Mouse (Mus musculus) midbrain, embryonic 11.5 days (tissue): ENCODE results near the gene Cyp4x1. TPM values are rescaled to one million over a fixed set of nuclear protein-coding genes. Genes with fewer than 3 reads are reported as not detected.

Source experiments
- ATAC-seq: fragments of 200-750 bp; cut with Nextera tagmentation; 2 replicates; pipeline ENCODE4 v1.8.0; 2017; ENCODE audit warnings: moderate TSS enrichment, moderate library complexity; ENCODE audit not compliant: low FRiP score
- DNase-seq: peaks from one replicate; pipeline ENCODE4 v3.0.0; 2015; ENCODE audit warnings: low spot score; ENCODE audit errors: missing footprints
- H3K27ac ChIP-seq: fragments of 300-500 bp; sonication (generic); 2 replicates; pipeline ENCODE4 v1.5.1; 2014; ENCODE audit warnings: low read depth, low read length
- H3K27me3 ChIP-seq: fragments of 300-500 bp; sonication (generic); 2 replicates; pipeline ENCODE4 v1.6.1; 2014; ENCODE audit warnings: mild to moderate bottlenecking, low read length, moderate library complexity, mixed read lengths; ENCODE audit not compliant: control insufficient read depth, insufficient read depth
- H3K36me3 ChIP-seq: fragments of 300-500 bp; sonication (generic); 2 replicates; pipeline ENCODE4 v1.6.1; 2014; ENCODE audit warnings: mild to moderate bottlenecking, low read length, moderate library complexity, mixed read lengths; ENCODE audit not compliant: control insufficient read depth, insufficient read depth
- H3K4me1 ChIP-seq: fragments of 300-500 bp; sonication (generic); 2 replicates; pipeline ENCODE4 v1.6.1; 2014; ENCODE audit warnings: low read length; ENCODE audit not compliant: control insufficient read depth, insufficient read depth
- H3K4me2 ChIP-seq: fragments of 300-500 bp; sonication (generic); 2 replicates; pipeline ENCODE4 v1.6.1; 2014; ENCODE audit warnings: mild to moderate bottlenecking, moderate library complexity
- H3K4me3 ChIP-seq: fragments of 300-500 bp; sonication (generic); 2 replicates; pipeline ENCODE4 v1.5.1; 2014; ENCODE audit warnings: low read depth, low read length
- H3K9ac ChIP-seq: fragments of 300-500 bp; sonication (generic); 2 replicates; pipeline ENCODE4 v1.6.1; 2014; ENCODE audit warnings: low read length
- H3K9me3 ChIP-seq: fragments of 300-500 bp; sonication (generic); 2 replicates; pipeline ENCODE4 v1.6.1; 2016; ENCODE audit warnings: low read length; ENCODE audit not compliant: control insufficient read depth
- WGBS: fragments of 180-500 bp; shearing (Covaris S2); extraction: QIAGEN DNeasy Blood & Tissue Kit; methylation state at CpG from one replicate; pipeline ENCODE4 v1.1.7; 2014; 5-methylcytosine and 5-hydroxymethylcytosine counted together
- polyA plus RNA-seq: library from polyadenylated mRNA; unstranded; fragments of >200 nt; fragmentation: Nextera tagmentation; extraction: Ambion mirVana; gene quantifications from 2 replicates; pipeline ENCODE4 v1.2.1, GENCODE M21; 2014

Cyp4x1 gene
- polyA plus RNA-seq, 1 experiment from 2014 or later = 1.4 TPM

DNA sequence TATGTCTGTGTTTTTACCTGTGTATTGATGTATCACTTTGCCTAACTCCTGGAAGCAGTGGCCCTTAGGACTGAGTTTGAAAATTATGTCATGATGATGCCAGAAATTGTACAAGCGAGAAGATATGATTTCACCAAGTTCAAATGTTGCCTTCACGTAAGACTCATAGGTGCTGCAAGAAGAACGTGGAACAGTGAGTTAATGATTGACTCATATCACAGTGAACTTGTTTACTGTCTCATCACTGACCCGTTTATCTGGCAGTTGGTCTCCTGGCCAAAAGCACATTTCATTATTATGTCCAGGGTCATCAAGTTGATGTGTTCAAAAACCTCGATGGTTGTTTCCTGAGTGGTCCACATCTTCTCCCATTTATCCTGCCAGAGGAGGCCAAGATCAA, 12.5 kb downstream of the Cyp4x1 start:
- no peak overlapping the region for H3K9ac ChIP-seq
- H3K9me3 ChIP-seq = no peaks in the 10 kb centered on the region
- no peaks in the 10 kb centered on the region for H3K36me3 ChIP-seq
- no peak overlapping the region for H3K4me3 ChIP-seq
- H3K4me1 ChIP-seq = no peaks in the 10 kb centered on the region
- WGBS = 84% methylated on average over 5 of the region's 5 CpGs
- no peaks in the 10 kb centered on the region for H3K27me3 ChIP-seq
- no peak overlapping the region for H3K4me2 ChIP-seq
- no peak overlapping the region for H3K27ac ChIP-seq
- no peak for DNase-seq
- no peak for ATAC-seq

DNA sequence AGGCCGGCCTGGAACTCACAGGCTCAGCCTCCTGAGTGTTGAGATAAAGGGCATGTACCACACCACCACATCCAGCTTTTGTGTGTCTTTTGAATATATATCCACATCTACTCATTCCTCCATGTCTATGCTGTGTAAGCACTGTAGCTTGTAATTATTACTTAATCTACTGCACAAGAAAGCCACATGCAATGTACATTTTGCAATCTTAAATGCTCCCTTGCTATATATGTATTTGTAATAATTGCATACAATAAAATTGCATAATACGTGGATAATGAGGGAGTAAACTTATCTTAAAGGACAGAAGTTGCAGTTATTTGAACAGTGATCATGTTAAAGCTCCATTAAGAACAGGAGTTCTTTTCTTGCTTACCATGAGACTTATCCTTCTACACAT, 12.9 kb downstream of the Cyp4x1 start:
- no peak overlapping the region for H3K4me3 ChIP-seq
- H3K27ac ChIP-seq = no peak overlapping the region
- H3K4me2 ChIP-seq = no peak overlapping the region
- DNase-seq (no peak), ATAC-seq (no peak)
- H3K36me3 ChIP-seq = no peaks in the 10 kb centered on the region
- no peaks in the 10 kb centered on the region for H3K27me3 ChIP-seq
- no peaks in the 10 kb centered on the region for H3K9me3 ChIP-seq
- H3K4me1 ChIP-seq = no peaks in the 10 kb centered on the region
- WGBS = 83% methylated on average over 2 of the region's 2 CpGs
- no peak overlapping the region for H3K9ac ChIP-seq

DNA sequence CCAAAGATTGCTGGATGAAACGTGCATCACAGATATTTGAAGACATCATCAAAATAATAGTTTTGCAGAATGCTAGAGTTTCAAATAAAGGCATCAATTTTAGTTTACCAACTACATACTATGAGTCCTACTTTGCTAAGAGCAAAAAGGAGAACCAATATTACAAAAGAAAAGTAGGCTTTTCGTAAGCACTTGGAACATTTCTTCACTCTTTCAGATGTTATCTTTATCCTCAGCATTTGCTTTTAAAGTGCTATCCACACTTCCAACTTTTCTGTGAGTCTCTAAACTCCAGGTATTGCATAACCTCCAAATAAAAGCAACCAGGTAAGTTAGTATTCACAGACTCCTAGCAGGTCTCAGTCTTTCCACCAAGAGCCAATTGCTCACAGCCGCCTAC, 14.4 kb downstream of the Cyp4x1 start:
- ATAC-seq (no peak), DNase-seq (no peak)
- H3K9ac ChIP-seq = no peak overlapping the region
- no peak overlapping the region for H3K27ac ChIP-seq
- no peaks in the 10 kb centered on the region for H3K27me3 ChIP-seq
- H3K36me3 ChIP-seq = no peaks in the 10 kb centered on the region
- no peak overlapping the region for H3K4me3 ChIP-seq
- H3K4me1 ChIP-seq = no peaks in the 10 kb centered on the region
- WGBS = 87% methylated on average over 3 of the region's 3 CpGs
- H3K4me2 ChIP-seq = no peak overlapping the region
- no peaks in the 10 kb centered on the region for H3K9me3 ChIP-seq

DNA sequence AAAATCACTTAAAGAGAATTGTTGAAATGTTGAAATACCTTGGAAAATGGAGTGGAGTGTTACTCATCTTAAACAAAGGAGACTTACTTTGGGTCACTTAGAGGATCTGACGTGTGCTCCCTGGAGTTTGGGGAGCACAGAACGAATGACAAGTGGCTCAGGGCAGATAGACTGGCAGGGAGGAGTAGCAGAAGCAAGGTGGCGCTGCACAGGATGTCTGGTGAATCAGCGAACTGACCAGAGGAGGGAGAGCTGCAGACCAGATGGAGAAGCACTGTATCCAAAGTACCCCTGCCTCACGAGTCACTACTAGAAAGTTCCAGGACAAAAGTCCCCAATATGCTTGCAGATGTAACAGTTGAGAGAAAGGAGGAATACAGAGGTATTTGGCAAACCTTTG, 20.8 kb downstream of the Cyp4x1 start:
- ATAC-seq = no peak
- no peaks in the 10 kb centered on the region for H3K4me1 ChIP-seq

DNA sequence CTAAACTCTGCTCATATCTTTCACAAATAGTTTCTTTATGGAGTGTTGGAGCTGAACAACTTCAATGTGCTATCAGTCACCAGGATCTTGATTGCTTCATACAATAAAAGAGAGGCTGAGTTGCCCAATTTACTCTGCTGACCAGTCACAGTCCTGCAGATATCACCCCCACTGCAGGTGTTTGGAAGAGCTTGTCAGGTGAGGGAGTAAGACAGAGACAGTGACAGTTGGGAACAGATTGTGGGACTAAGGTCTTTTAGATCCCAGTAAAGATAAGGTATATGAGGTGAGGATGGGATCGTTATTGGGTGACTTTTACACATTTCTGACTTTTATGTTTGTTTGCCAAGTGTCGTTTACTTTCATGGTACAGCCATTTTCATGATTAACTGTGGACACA, 22.9 kb downstream of the Cyp4x1 start:
- Histone ChIP-seq H3K9me3 (no peaks in the 10 kb centered on the region), H3K4me2 (no peak overlapping the region), H3K4me3 (no peak overlapping the region), H3K9ac (no peak overlapping the region), H3K27me3 (no peaks in the 10 kb centered on the region), H3K27ac (no peak overlapping the region), H3K36me3 (no peaks in the 10 kb centered on the region), H3K4me1 (no peaks in the 10 kb centered on the region)
- no peak for ATAC-seq
- DNase-seq = no peak
- 80% methylated on average over 2 of the region's 2 CpGs for WGBS

More for the DNA sequence above, 20.8 kb downstream of the Cyp4x1 start:
- Histone ChIP-seq H3K36me3 (no peaks in the 10 kb centered on the region), H3K9ac (no peak overlapping the region), H3K4me2 (no peak overlapping the region), H3K9me3 (no peaks in the 10 kb centered on the region), H3K4me3 (no peak overlapping the region), H3K27me3 (no peaks in the 10 kb centered on the region), H3K27ac (no peak overlapping the region)
- no peak for DNase-seq
- 24% methylated on average over 5 of the region's 5 CpGs for WGBS

DNA sequence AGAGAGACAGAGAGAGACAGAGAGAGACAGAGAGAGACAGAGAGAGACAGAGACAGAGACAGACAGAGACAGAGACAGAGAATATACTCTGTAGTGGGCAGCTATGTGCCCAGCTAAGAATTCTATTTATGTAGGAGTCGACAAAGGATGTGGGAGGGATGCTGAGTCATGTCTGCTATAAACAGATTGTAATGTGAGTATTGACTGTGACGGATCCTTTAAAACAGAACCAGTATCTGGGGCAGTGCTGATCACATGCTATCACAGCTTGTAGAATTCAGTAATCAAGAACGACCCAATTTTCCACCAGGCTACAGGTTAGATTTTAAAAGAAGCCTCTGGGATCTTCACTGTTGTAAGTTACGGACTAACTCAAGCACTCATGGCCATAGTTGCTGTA, 30.6 kb downstream of the Cyp4x1 start:
- Histone ChIP-seq H3K9ac (no peak overlapping the region), H3K27me3 (no peaks in the 10 kb centered on the region), H3K4me1 (no peaks in the 10 kb centered on the region), H3K36me3 (no peaks in the 10 kb centered on the region), H3K4me2 (no peak overlapping the region), H3K4me3 (no peak overlapping the region), H3K9me3 (no peaks in the 10 kb centered on the region), H3K27ac (no peak overlapping the region)
- ATAC-seq (no peak), DNase-seq (no peak)
- 78% methylated on average over 4 of the region's 4 CpGs for WGBS

DNA sequence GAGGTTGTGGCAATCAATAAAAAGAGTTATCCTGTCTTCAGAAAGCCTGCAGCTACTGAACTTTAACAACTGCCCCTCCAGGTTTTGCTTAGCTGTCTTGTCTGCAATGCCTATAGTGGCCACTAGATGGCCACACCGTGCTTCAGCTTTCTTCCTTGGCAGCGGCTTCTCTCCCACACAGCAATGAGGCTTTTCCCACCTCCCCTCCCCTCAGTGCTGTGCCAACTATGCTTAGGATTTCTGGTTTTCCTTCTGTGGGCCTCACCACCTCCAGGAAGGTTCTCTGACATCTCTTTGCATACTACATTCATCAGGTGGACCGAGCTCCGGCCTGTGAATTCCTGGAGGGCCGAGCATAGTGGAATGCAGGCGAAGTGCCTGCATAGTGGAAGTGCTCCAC, 32.4 kb downstream of the Cyp4x1 start:
- ATAC-seq = peak; percentile 47; the same call in 1 of the 2 replicates
- no peak overlapping the region for H3K4me2 ChIP-seq
- peak; percentile 96 for DNase-seq

DNA sequence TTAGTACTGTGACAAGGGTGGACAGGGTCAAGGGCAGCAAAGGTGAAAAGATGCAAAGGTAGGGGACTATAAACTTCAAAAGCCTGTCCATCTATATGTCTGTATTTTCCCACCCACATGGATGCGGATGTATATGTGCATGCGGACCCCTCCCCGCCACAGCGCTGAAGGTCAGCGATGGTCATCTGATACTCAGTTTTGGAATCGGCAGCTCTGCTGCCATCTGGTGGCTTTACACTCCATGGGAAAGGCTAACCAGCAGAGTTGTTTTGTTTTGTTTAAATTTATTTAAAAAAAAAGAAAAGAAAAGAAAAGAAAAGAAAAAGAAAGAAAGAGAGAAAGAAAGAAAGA, 37.0 kb downstream of the Cyp4x1 start:
- Histone ChIP-seq H3K4me1 (peaks cover 6% of the 10 kb centered on the region), H3K9me3 (no peaks in the 10 kb centered on the region), H3K4me2 (peak overlapping the region; percentile 14), H3K27ac (no peak overlapping the region), H3K36me3 (no peaks in the 10 kb centered on the region), H3K27me3 (peaks cover 15% of the 10 kb centered on the region), H3K4me3 (no peak overlapping the region), H3K9ac (no peak overlapping the region)
- peak; percentile 14; the same call in 1 of the 2 replicates for ATAC-seq
- under 1% methylated on average over 6 of the region's 6 CpGs for WGBS
- DNase-seq = peak; percentile 92

More for the DNA sequence above, 32.4 kb downstream of the Cyp4x1 start:
- Histone ChIP-seq H3K9me3 (no peaks in the 10 kb centered on the region), H3K4me1 (peaks cover 2% of the 10 kb centered on the region; the same call in 1 of the 2 replicates), H3K36me3 (no peaks in the 10 kb centered on the region), H3K9ac (no peak overlapping the region), H3K27me3 (peaks cover 3% of the 10 kb centered on the region), H3K27ac (no peak overlapping the region), H3K4me3 (no peak overlapping the region)
- WGBS = 39% methylated on average over 6 of the region's 6 CpGs

DNA sequence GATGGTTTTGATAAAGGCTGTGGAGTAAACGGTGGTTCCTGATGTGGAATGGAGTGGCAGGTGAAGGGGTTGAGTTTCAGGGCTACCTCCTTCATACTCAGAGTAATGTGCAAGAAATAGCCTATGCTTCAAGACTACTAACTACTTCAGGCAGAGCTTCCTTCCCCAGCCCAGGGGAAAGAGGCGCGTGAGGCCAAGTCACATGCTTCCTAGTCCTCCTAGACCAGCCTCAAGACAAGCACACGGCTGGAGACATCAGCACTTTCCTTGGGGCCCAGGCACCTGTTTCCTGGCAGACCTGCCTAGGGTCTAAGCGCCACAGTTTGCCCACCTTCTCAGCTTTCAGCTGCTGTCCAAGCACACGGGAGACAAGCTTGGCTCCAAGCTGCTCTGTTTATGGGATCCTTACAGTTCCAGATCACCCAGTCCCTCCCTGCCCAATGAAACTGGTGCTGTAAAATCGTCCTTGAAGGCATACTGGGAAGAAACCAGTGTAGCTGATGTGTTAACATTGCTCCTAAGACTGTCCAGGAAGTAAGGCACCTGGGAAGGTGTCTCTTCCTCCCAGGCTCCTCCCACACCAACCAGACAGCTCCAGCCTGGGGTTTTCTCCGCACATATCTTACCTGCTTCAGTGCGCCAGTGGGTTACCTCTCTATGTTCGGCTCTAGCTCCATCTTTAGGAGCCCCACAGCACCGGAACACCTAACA, 37.5 kb downstream of the Cyp4x1 start:
- 0 out of 2 replicates have a peak overlapping the region, but pooled peaks have one; percentile 40 for H3K27ac ChIP-seq
- DNase-seq (peak; percentile 88), ATAC-seq (peak; percentile 23; the same call in 1 of the 2 replicates)
- H3K4me2 ChIP-seq = peak overlapping the region; percentile 78
- H3K9me3 ChIP-seq = no peaks in the 10 kb centered on the region
- H3K36me3 ChIP-seq = no peaks in the 10 kb centered on the region
- 16% methylated on average over 11 of the region's 11 CpGs for WGBS
- peaks cover 6% of the 10 kb centered on the region for H3K4me1 ChIP-seq
- peak overlapping the region; percentile 41; the same call in 1 of the 2 replicates for H3K4me3 ChIP-seq
- peaks cover 15% of the 10 kb centered on the region for H3K27me3 ChIP-seq
- no peak overlapping the region; the same call in 1 of the 2 replicates for H3K9ac ChIP-seq
